Mouse (Mus musculus) forebrain, embryonic 14.5 days (tissue): ENCODE data around the gene Ffar4. TPM values are rescaled to one million over a fixed set of nuclear protein-coding genes. Genes with fewer than 3 reads are reported as not detected.
A peak's percentile ranks its signal among the peaks of the same experiment; 100 is the strongest.

Source experiments
- ATAC-seq: fragments of 200-750 bp; cut with Nextera tagmentation; 2 replicates; pipeline ENCODE4 v1.8.0; 2017; ENCODE audit warnings: mild to moderate bottlenecking, moderate library complexity
- DNase-seq: peaks from one replicate; pipeline ENCODE4 v3.0.0-alpha.2; 2015; ENCODE audit warnings: low spot score
- H3K27ac ChIP-seq: fragments of 300-500 bp; sonication (generic); 2 replicates; pipeline ENCODE4 v1.5.1; 2014; ENCODE audit warnings: low read depth, mild to moderate bottlenecking, control low read depth, low read length, moderate library complexity
- H3K27me3 ChIP-seq: fragments of 300-500 bp; sonication (generic); replicated peaks from 2 replicates; pipeline ENCODE4 v1.6.1; 2014; ENCODE audit warnings: low read length, control low read depth, mixed read lengths; ENCODE audit not compliant: control insufficient read depth, insufficient read depth
- H3K36me3 ChIP-seq: fragments of 300-500 bp; sonication (generic); 2 replicates; pipeline ENCODE4 v1.6.1; 2014; ENCODE audit warnings: low read length, control low read depth; ENCODE audit not compliant: control insufficient read depth, insufficient read depth
- H3K4me1 ChIP-seq: fragments of 300-500 bp; sonication (generic); 2 replicates; pipeline ENCODE4 v1.6.1; 2014; ENCODE audit warnings: antibody characterized with exemption, low read length, control low read depth; ENCODE audit not compliant: control insufficient read depth, insufficient read depth
- H3K4me2 ChIP-seq: fragments of 300-500 bp; sonication (generic); 2 replicates; pipeline ENCODE4 v1.6.1; 2014; ENCODE audit warnings: mild to moderate bottlenecking, control low read depth, low read length
- H3K4me3 ChIP-seq: fragments of 300-500 bp; sonication (generic); 2 replicates; pipeline ENCODE4 v1.5.1; 2014; ENCODE audit warnings: low read depth, low read length, control low read depth
- H3K9ac ChIP-seq: fragments of 300-500 bp; sonication (generic); 2 replicates; pipeline ENCODE4 v1.6.1; 2014; ENCODE audit warnings: mild to moderate bottlenecking, low read length, control low read depth, moderate library complexity
- H3K9me3 ChIP-seq: fragments of 300-500 bp; sonication (generic); replicated peaks from 2 replicates; pipeline ENCODE4 v1.6.1; 2016; ENCODE audit warnings: low read length, control low read depth, mixed read lengths; ENCODE audit not compliant: control insufficient read depth
- WGBS: fragments of 180-500 bp; shearing (Covaris S2); extraction: QIAGEN DNeasy Blood & Tissue Kit; methylation state at CpG from one replicate; pipeline ENCODE4 v1.1.7; 2014; 5-methylcytosine and 5-hydroxymethylcytosine counted together
- polyA plus RNA-seq: library from polyadenylated mRNA; unstranded; fragments of >200 nt; fragmentation: Nextera tagmentation; extraction: Ambion mirVana; gene quantifications from 2 replicates; pipeline ENCODE4 v1.2.1, GENCODE M21; 2014

Ffar4 gene
- polyA plus RNA-seq, 1 experiment from 2014 or later = 0.17 TPM

DNA sequence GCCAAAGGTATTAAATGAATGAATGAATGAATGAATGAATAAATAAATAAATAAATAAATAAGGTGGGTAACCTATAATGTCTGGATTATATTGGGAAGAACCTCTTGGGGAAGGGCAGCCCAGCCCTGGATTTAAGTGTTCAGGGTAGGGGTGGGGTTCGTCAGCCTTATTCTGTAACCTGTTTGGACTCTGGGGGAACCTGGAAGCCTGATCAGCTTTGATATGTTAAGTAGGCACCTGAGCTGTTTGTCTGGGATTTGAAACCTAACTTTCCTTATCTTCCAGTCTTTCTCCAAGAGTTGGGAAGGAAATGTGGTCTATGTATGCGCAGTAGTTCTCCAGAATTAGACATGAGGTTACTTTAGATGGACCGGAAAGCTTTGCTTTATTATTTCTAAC lies 33.7 kb upstream of the Ffar4 start:
- no peak overlapping the region for H3K27ac ChIP-seq
- no peak for ATAC-seq
- no peaks in the 10 kb centered on the region for H3K27me3 ChIP-seq
- no peaks in the 10 kb centered on the region for H3K9me3 ChIP-seq
- 87% methylated on average over 3 of the region's 3 CpGs for WGBS
- no peak for DNase-seq
- no peak overlapping the region for H3K4me2 ChIP-seq
- H3K4me1 ChIP-seq = no peaks in the 10 kb centered on the region
- H3K36me3 ChIP-seq = peaks cover 37% of the 10 kb centered on the region
- no peak overlapping the region for H3K9ac ChIP-seq
- H3K4me3 ChIP-seq = no peak overlapping the region

DNA sequence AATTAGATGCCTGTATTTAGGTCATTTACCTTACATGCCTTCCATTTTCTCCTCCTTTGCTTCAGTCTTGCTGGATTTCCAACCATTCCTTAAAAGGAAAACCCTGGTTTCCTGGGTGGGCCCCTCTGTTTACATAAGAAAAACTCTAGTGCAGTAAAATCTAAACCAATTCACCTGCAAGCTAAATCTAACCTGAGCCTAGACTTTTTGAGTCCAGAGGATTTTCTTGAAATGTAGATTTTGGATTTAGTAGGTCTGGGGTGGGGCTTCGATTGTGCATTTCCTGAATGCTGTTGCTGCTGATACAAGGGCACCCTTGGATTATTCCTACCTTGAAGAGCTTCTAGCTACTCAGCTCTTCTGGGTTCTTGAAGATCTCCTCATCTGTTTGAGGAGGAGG lies 32.8 kb upstream of the Ffar4 start:
- 100% methylated on average over 1 of the region's 1 CpGs for WGBS
- Histone ChIP-seq H3K9ac (no peak overlapping the region), H3K27me3 (no peaks in the 10 kb centered on the region), H3K9me3 (no peaks in the 10 kb centered on the region), H3K4me3 (no peak overlapping the region), H3K4me1 (no peaks in the 10 kb centered on the region), H3K27ac (no peak overlapping the region), H3K4me2 (no peak overlapping the region), H3K36me3 (peaks cover 34% of the 10 kb centered on the region)
- DNase-seq = no peak
- no peak for ATAC-seq

DNA sequence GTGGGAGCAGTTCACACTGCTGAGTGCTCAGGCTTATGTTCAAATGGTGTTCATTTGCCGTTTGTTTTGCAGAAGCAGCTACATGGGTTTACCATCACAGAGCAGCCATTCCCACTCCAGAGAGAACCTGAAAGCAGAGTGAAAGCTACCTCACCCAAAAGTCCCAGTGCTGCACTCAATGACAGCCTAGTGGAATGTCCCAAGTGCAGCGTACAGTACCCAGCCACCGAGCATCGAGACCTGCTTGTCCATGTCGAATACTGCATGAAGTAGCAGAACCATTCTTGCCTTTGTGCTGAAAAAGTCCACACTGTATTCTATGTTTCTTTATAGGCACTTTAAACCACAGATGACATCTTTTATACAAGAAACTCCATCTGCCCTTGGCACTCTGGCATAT lies 23.6 kb upstream of the Ffar4 start:
- Histone ChIP-seq H3K4me3 (no peak overlapping the region), H3K4me1 (no peaks in the 10 kb centered on the region), H3K36me3 (peaks cover 43% of the 10 kb centered on the region), H3K27ac (no peak overlapping the region), H3K4me2 (no peak overlapping the region), H3K27me3 (no peaks in the 10 kb centered on the region), H3K9ac (no peak overlapping the region), H3K9me3 (no peaks in the 10 kb centered on the region)
- ATAC-seq (no peak), DNase-seq (no peak)
- WGBS = 94% methylated on average over 5 of the region's 5 CpGs

DNA sequence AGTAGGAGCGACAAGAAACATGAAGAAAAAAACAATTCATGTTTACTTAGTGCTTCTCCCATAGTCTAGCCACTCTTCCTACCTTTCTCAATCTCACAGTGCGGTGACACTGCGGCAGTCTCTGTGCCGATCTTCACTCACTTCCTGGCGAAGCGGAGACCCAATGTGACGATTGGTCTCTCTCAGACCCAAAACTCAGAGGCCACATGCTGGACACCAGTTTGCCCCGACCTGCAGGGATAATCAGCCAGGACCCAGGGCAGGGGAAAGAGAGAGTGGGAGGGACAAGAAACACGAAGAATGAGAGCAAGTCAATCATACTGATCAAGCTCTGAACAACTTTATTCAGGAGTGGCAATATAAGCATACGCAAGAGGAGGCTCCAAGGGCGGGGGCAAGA lies 21.8 kb upstream of the Ffar4 start:
- H3K36me3 ChIP-seq = peaks cover 38% of the 10 kb centered on the region
- 82% methylated on average over 11 of the region's 11 CpGs for WGBS
- no peak overlapping the region for H3K4me3 ChIP-seq
- H3K4me2 ChIP-seq = no peak overlapping the region
- no peak for ATAC-seq
- H3K9me3 ChIP-seq = no peaks in the 10 kb centered on the region
- no peak for DNase-seq
- H3K9ac ChIP-seq = no peak overlapping the region
- H3K27ac ChIP-seq = no peak overlapping the region
- no peaks in the 10 kb centered on the region for H3K27me3 ChIP-seq
- H3K4me1 ChIP-seq = no peaks in the 10 kb centered on the region

DNA sequence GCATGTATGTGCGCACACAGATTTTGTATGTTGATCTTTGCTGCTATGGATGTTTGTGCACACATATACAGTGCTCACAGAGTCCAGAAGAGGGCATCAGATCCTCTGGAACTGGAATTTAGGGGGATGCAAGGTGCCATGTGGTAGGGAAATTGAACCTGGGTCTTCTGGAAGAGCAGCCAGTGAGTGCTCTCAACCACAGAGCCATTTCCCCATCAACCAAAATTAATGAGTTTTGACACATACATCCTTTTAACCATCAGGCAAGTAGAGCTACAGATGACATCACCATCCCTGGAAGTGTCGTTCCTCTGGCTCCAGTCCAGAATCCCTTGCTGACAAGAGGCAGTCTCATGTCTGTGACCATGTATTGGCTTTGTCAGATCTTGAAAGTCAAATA lies 20.6 kb upstream of the Ffar4 start:
- Histone ChIP-seq H3K27ac (no peak overlapping the region), H3K9ac (no peak overlapping the region), H3K4me2 (no peak overlapping the region), H3K36me3 (peaks cover 26% of the 10 kb centered on the region), H3K4me1 (no peaks in the 10 kb centered on the region), H3K9me3 (no peaks in the 10 kb centered on the region), H3K4me3 (no peak overlapping the region), H3K27me3 (no peaks in the 10 kb centered on the region)
- WGBS = 55% methylated on average over 2 of the region's 2 CpGs
- ATAC-seq (peak; percentile 57; the same call in 1 of the 2 replicates), DNase-seq (peak; percentile 63)

DNA sequence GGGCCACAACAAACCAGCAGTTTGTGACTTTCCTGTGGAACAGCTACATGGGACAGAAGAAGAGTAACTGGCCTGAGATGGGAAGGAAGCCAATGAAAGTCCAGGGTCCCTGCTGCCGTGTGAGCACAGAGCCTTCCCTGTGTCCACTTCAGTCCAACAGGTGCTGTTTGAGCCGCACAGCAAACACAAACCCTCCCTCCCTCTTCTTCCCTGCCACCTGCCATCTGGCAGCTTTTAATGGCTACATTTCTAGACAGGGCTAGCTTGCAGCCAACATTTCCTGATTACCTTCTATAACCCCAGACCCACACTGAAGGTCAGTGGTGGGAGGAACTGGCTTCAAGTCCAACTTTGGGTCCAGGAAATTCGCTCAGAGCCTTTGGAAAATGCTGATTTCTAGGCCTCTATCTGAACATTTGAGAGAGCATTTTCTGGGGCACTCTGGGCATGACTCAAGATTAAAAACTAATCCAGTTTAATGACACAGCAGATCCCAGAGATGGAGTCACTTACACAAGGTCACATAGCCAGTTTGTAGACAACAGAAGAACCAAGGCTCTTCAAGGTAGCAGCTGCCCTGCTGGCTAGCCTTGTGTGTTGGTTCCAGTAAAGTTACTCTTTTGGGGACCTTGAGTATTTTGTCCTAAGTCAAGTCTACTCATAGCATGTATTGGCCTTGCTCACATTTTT lies 18.9 kb upstream of the Ffar4 start:
- H3K9me3 ChIP-seq = no peaks in the 10 kb centered on the region
- peaks cover 14% of the 10 kb centered on the region for H3K36me3 ChIP-seq
- no peak overlapping the region for H3K27ac ChIP-seq
- H3K9ac ChIP-seq = no peak overlapping the region
- H3K4me1 ChIP-seq = no peaks in the 10 kb centered on the region
- no peaks in the 10 kb centered on the region for H3K27me3 ChIP-seq
- no peak overlapping the region for H3K4me3 ChIP-seq
- DNase-seq (no peak), ATAC-seq (no peak)
- WGBS = 73% methylated on average over 3 of the region's 3 CpGs
- no peak overlapping the region for H3K4me2 ChIP-seq

DNA sequence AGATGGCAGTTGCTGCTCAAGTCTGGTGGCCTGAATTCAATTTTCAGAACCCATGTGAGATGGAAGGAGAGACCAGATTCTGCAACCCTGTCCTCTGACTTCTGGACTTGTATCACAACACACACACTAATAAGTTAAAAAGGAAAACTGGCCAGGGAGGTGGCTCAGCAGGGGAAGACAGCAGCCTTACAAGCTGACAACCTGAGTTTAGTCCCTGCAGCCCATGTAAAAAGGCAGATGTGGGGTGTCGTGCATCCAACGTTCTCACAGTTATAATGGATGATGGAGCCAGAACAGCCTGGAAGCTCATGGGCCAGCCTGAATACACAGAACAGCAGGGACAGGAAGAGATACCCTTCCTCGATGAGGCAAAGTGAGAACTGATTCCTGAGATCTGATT lies 15.5 kb upstream of the Ffar4 start:
- no peaks in the 10 kb centered on the region for H3K4me1 ChIP-seq
- H3K9ac ChIP-seq = no peak overlapping the region
- no peak overlapping the region for H3K4me2 ChIP-seq
- 80% methylated on average over 3 of the region's 3 CpGs for WGBS
- H3K4me3 ChIP-seq = no peak overlapping the region
- DNase-seq (no peak), ATAC-seq (no peak)
- no peak overlapping the region for H3K27ac ChIP-seq
- no peaks in the 10 kb centered on the region for H3K9me3 ChIP-seq
- H3K27me3 ChIP-seq = no peaks in the 10 kb centered on the region
- H3K36me3 ChIP-seq = no peaks in the 10 kb centered on the region

DNA sequence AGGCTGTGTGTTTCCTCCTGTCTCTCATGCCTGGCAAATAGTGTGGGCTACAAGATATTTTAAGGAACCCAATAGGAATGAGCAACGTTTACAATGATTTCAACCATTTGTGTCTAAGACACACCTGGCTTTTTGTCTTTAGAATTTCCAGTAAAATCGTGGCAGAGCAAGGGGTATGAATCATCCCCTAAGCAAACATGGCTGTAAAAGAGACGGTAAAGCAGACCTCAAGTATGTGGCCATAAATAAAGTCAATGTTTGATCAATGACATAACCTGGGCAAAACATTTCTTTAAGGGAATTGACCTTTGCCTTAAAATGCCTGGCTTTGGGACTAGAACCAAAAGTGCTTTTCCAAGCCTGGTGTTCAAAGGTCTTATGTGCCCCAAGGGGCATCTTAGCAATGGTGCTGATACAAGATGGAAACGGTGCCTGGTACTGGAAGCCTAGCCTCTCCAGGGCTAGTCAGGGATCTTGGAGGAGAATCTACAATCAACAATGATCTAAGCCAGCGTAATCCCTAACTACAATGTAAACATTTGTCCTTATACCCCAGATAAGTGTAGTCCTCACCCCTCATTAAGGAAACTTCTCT lies 13.8 kb upstream of the Ffar4 start:
- no peaks in the 10 kb centered on the region for H3K36me3 ChIP-seq
- no peaks in the 10 kb centered on the region for H3K9me3 ChIP-seq
- H3K4me2 ChIP-seq = no peak overlapping the region
- no peak overlapping the region for H3K4me3 ChIP-seq
- WGBS = 81% methylated on average over 5 of the region's 5 CpGs
- no peak overlapping the region for H3K9ac ChIP-seq
- H3K4me1 ChIP-seq = no peaks in the 10 kb centered on the region
- no peak overlapping the region for H3K27ac ChIP-seq
- ATAC-seq (no peak), DNase-seq (no peak)
- no peaks in the 10 kb centered on the region for H3K27me3 ChIP-seq

DNA sequence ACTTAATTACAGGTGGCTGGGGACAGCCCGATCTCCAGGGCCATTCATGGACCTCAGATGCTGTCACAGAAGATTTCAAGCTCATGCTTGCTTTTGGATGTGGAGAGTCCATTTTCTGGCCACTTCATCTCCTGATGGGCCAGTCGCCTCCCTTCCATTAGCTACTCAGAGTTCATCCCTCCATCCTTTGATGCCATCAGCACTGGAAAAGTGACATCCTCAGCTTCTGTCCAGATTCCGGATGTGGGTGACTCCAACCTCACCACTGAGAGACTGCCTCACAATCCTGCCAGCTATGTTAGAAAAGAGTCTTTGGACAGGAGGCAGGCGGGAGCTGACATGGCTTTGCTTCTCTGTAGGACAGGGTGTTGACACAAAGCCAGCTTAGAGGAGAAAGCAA lies 11.0 kb upstream of the Ffar4 start:
- 89% methylated on average over 4 of the region's 4 CpGs for WGBS
- Histone ChIP-seq H3K27me3 (no peaks in the 10 kb centered on the region), H3K36me3 (no peaks in the 10 kb centered on the region), H3K9ac (no peak overlapping the region), H3K27ac (no peak overlapping the region), H3K4me3 (no peak overlapping the region), H3K9me3 (no peaks in the 10 kb centered on the region), H3K4me1 (no peaks in the 10 kb centered on the region), H3K4me2 (no peak overlapping the region)
- DNase-seq (no peak), ATAC-seq (no peak)
